Mouse (Mus musculus): Measurements from ENCODE around the gene Tas2r135. TPM values are rescaled to one million over a fixed set of nuclear protein-coding genes. Genes with fewer than 3 reads are reported as not detected.

Tas2r135 gene
- polyA plus RNA-seq, 1 experiment from 2014 or later: not detected

DNA sequence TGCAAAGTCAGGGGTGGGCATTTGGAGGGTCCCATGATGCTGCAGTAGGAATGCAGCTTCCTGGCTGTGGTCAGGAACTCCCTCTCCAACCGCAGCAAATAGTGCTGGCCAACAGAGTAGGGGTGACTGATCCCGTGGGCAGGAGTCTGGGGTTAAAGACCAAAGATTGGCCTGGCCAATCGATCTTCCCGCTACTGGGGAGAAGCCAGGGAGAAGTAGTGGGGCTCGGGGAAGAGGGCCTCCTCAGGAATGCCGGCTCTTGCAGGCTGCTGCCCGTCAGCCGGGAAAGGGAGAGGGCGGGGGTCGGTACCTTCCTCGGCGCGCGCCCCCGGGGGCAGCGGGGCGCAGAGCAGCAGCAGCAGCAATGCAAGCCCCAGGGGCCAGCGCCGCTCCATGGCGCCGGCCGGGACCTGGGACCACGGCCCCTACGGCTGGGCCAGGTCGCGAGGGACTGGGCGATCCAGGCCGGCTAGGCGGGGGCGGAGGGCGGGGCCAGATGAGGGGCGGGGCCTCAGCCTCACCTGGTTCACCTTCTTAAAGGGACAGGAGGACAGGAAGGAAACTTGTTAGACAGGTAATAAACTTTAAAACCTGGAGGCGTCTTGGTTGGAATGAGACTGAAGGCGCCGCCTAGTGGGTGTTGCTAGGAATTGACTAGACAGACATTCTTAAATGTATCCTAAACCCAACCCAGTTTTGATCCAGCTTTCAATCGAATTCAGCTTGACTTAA, 32.3 kb upstream of the Tas2r135 start, which contains the start of gene Epha1:
Gene Epha1 (minus strand): TSS at position 453 of the 732 bp plus-strand sequence.
- Histone ChIP-seq H3K4me1 (ENCODE audit: insufficient read depth) (peaks cover 38% of the 10 kb centered on the region), H3K9ac (replicated peaks) (peak within 1 kb of the TSS; percentile 69), H3K36me3 (replicated peaks; ENCODE audit: insufficient read depth, low read length) (no peaks in the 10 kb centered on the region), H3K27me3 (ENCODE audit: insufficient read depth, low read length) (no peaks in the 10 kb centered on the region), H3K9me3 (ENCODE audit: low read length) (no peaks in the 10 kb centered on the region), H3K27ac (ENCODE audit: low read depth) (peak within 1 kb of the TSS; percentile 97), H3K4me2 (ENCODE audit: low read depth, low read length) (peak within 1 kb of the TSS; percentile 75), H3K4me3 (ENCODE audit: low read depth, low read length) (peak within 1 kb of the TSS; percentile 58)
- ATAC-seq: peak; percentile 90
- peak; percentile 82 for DNase-seq
- WGBS (ENCODE audit: insufficient replicate concordance): under 1% methylated on average over 35 of the region's 36 CpGs
- TF ChIP-seq CTCF (IDR thresholded peaks at IDR 0.05; ENCODE audit: low read depth) (peak; percentile 49), EP300 (IDR thresholded peaks at IDR 0.05; ENCODE audit: low read depth) (peak; percentile 28; the same call in 1 of the 2 replicates)

DNA sequence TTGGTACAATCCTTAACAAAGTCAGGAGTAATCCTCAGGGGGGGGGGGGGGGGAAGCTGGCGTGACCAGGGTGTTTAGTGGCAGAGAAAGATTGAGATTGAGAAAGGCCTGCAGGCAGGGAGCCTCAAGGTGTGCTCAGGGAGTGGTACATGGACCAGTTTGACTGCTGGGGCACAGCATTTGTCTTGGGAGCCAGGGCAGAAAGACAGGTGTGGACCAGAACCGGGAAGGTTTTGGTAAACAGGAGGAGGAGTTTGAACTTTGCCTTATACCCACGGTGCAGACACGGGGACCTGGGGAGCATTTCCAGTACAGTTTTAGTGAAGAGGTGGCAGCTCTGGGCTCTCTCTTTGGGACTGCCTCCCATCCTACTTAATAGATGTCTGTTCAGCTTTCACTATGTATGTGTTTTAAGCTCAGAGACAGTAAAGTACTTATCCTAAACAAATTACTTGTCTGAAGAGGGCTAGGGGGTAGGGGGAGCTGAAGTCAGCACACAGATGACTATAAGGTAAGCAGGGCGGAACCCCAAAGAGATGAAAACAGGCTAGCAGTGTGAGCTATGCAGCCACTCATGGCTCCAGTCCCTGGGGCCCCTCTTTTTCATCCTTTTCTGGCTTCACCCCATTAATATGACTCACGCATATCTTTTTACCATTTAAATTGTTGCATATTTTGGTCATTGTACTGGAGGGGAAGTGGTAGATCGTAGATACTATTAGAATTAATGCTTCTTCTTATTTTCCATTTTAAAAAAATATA, 31.4 kb upstream of the Tas2r135 start:
- DNase-seq (peak; percentile 19), ATAC-seq (no peak)
- Histone ChIP-seq H3K27me3 (ENCODE audit: insufficient read depth, low read length) (no peaks in the 10 kb centered on the region), H3K4me1 (ENCODE audit: insufficient read depth) (peaks cover 38% of the 10 kb centered on the region), H3K9ac (replicated peaks) (peak overlapping the region; percentile 69), H3K27ac (ENCODE audit: low read depth) (peak overlapping the region; percentile 97; the same call in 1 of the 2 replicates), H3K4me3 (ENCODE audit: low read depth, low read length) (peak overlapping the region; percentile 58), H3K36me3 (replicated peaks; ENCODE audit: insufficient read depth, low read length) (no peaks in the 10 kb centered on the region), H3K4me2 (ENCODE audit: low read depth, low read length) (peak overlapping the region; percentile 75), H3K9me3 (ENCODE audit: low read length) (no peaks in the 10 kb centered on the region)
- WGBS (ENCODE audit: insufficient replicate concordance): 47% methylated on average over 6 of the region's 7 CpGs
- no peak for TF ChIP-seq EP300 (IDR thresholded peaks at IDR 0.05; ENCODE audit: low read depth)
- no peak for TF ChIP-seq CTCF (IDR thresholded peaks at IDR 0.05; ENCODE audit: low read depth)

DNA sequence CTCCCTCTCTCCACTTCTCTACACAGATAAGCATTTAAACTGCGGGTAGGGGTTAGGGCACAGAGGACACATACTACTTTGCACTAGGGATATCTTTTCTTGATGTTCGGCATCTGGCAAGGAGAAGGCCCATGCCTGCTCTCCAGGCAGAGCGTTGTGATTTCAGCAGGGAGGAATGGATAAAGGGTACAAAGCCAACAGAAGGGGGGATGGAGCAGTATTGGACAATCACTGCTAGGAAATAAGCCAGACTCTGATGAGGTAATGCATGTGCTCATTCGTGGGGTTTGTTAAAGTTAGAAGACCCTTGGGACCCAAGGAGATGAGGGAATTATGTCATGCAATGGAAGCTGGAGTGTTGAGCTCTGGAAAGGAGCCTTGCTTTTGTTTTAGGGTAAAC, 30.5 kb upstream of the Tas2r135 start:
- H3K4me3 ChIP-seq (ENCODE audit: low read depth, low read length): no peak overlapping the region
- no peaks in the 10 kb centered on the region for H3K9me3 ChIP-seq (ENCODE audit: low read length)
- ATAC-seq (no peak), DNase-seq (no peak)
- H3K4me2 ChIP-seq (ENCODE audit: low read depth, low read length): no peak overlapping the region
- 60% methylated on average over 4 of the region's 4 CpGs for WGBS (ENCODE audit: insufficient replicate concordance)
- H3K27ac ChIP-seq (ENCODE audit: low read depth): no peak overlapping the region
- peaks cover 35% of the 10 kb centered on the region for H3K4me1 ChIP-seq (ENCODE audit: insufficient read depth)
- H3K9ac ChIP-seq (replicated peaks): no peak overlapping the region
- H3K27me3 ChIP-seq (ENCODE audit: insufficient read depth, low read length): no peaks in the 10 kb centered on the region
- TF ChIP-seq CTCF (IDR thresholded peaks at IDR 0.05; ENCODE audit: low read depth) (no peak), EP300 (IDR thresholded peaks at IDR 0.05; ENCODE audit: low read depth) (no peak)
- no peaks in the 10 kb centered on the region for H3K36me3 ChIP-seq (replicated peaks; ENCODE audit: insufficient read depth, low read length)

DNA sequence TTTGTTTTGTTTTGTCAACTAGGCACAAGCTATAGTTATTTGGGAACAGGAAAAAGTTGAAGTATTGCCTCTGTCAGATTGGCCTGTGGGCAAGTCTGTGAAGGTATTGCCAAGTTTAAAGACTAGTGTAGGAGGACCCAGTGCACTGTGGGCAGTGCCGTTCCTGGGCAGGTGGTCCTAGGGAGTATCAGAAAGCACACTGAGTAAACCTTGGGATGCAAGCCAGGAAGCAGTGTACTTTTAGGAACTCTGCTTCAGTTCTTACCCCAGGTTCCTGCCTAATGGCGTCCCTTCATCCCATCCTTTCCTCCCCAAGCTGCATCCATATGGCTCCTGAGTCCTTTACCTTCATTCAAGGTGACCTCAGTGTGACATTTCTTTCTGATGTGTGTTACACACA, 30.1 kb upstream of the Tas2r135 start:
- Histone ChIP-seq H3K9me3 (ENCODE audit: low read length) (no peaks in the 10 kb centered on the region), H3K4me1 (ENCODE audit: insufficient read depth) (peaks cover 32% of the 10 kb centered on the region), H3K4me3 (ENCODE audit: low read depth, low read length) (no peak overlapping the region), H3K27me3 (ENCODE audit: insufficient read depth, low read length) (no peaks in the 10 kb centered on the region), H3K4me2 (ENCODE audit: low read depth, low read length) (no peak overlapping the region), H3K9ac (replicated peaks) (no peak overlapping the region), H3K27ac (ENCODE audit: low read depth) (no peak overlapping the region), H3K36me3 (replicated peaks; ENCODE audit: insufficient read depth, low read length) (no peaks in the 10 kb centered on the region)
- no peak for DNase-seq
- TF ChIP-seq EP300 (IDR thresholded peaks at IDR 0.05; ENCODE audit: low read depth): no peak
- TF ChIP-seq CTCF (IDR thresholded peaks at IDR 0.05; ENCODE audit: low read depth): no peak
- WGBS (ENCODE audit: insufficient replicate concordance): 73% methylated on average over 2 of the region's 2 CpGs
- no peak for ATAC-seq

DNA sequence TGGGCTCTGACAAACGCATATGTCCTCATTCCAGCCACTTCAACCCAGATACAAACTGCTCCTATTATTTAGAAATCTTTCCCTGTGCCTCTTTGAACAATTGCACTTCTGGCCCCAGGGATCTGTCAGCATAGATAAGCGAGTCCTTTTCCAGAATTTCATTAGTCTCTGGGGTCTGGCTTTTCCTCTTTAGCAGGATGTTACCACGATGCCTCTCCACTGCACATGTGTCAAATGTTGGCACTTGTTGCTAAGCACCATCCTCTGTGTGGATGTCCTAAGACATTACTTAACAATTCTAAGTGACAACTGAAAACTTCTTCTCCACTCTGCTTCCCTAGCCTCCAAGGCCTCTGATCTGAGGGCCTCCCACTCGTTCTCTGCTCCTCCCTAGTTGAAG, 29.2 kb upstream of the Tas2r135 start:
- 42% methylated on average over 4 of the region's 4 CpGs for WGBS (ENCODE audit: insufficient replicate concordance)
- DNase-seq (no peak), ATAC-seq (no peak)
- no peak overlapping the region; the same call in 1 of the 2 replicates for H3K27ac ChIP-seq (ENCODE audit: low read depth)
- no peak for TF ChIP-seq CTCF (IDR thresholded peaks at IDR 0.05; ENCODE audit: low read depth)
- TF ChIP-seq EP300 (IDR thresholded peaks at IDR 0.05; ENCODE audit: low read depth): no peak
- no peak overlapping the region for H3K4me2 ChIP-seq (ENCODE audit: low read depth, low read length)
- no peaks in the 10 kb centered on the region for H3K27me3 ChIP-seq (ENCODE audit: insufficient read depth, low read length)
- no peaks in the 10 kb centered on the region for H3K9me3 ChIP-seq (ENCODE audit: low read length)
- H3K4me3 ChIP-seq (ENCODE audit: low read depth, low read length): no peak overlapping the region
- H3K36me3 ChIP-seq (replicated peaks; ENCODE audit: insufficient read depth, low read length): no peaks in the 10 kb centered on the region
- H3K4me1 ChIP-seq (ENCODE audit: insufficient read depth): peaks cover 23% of the 10 kb centered on the region
- H3K9ac ChIP-seq (replicated peaks): 0 out of 2 replicates have a peak overlapping the region, but pooled peaks have one; percentile 7

DNA sequence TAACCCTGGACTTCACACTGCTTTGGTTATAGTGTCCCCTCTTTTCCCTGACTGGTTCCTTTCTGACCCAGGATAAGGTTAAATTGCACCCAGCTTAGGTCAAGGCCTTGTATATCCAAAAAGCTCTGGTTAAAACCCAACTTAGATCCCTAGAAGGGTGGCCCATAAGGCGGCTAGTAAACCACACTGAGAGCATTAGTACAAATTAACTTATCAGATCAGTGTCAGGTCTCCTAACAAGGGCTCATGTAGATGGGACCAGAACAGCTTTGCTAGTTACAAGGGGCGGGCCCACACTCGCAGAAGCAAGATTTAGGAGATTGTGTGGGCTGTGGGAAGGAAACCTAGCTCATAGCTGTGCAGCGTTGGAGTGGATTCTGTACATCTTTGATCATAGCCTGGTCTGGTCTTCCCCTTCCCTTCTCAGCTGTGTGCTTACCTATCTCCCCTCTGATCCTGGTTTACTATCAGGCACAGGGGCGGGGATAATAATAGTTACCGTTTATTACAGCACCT, 28.7 kb upstream of the Tas2r135 start:
- no peak for ATAC-seq
- DNase-seq: no peak
- no peak overlapping the region for H3K4me2 ChIP-seq (ENCODE audit: low read depth, low read length)
- peaks cover 18% of the 10 kb centered on the region for H3K4me1 ChIP-seq (ENCODE audit: insufficient read depth)
- TF ChIP-seq EP300 (IDR thresholded peaks at IDR 0.05; ENCODE audit: low read depth) (no peak), CTCF (IDR thresholded peaks at IDR 0.05; ENCODE audit: low read depth) (no peak)
- H3K9me3 ChIP-seq (ENCODE audit: low read length): no peaks in the 10 kb centered on the region
- 0 out of 2 replicates have a peak overlapping the region, but pooled peaks have one; percentile 7 for H3K9ac ChIP-seq (replicated peaks)
- H3K4me3 ChIP-seq (ENCODE audit: low read depth, low read length): no peak overlapping the region
- no peaks in the 10 kb centered on the region for H3K36me3 ChIP-seq (replicated peaks; ENCODE audit: insufficient read depth, low read length)
- no peaks in the 10 kb centered on the region for H3K27me3 ChIP-seq (ENCODE audit: insufficient read depth, low read length)
- 55% methylated on average over 6 of the region's 6 CpGs for WGBS (ENCODE audit: insufficient replicate concordance)
- H3K27ac ChIP-seq (ENCODE audit: low read depth): no peak overlapping the region

All from liver, postnatal 0 days (tissue).